Mouse (Mus musculus): ENCODE results near the gene 4930432M17Rik.

DNA sequence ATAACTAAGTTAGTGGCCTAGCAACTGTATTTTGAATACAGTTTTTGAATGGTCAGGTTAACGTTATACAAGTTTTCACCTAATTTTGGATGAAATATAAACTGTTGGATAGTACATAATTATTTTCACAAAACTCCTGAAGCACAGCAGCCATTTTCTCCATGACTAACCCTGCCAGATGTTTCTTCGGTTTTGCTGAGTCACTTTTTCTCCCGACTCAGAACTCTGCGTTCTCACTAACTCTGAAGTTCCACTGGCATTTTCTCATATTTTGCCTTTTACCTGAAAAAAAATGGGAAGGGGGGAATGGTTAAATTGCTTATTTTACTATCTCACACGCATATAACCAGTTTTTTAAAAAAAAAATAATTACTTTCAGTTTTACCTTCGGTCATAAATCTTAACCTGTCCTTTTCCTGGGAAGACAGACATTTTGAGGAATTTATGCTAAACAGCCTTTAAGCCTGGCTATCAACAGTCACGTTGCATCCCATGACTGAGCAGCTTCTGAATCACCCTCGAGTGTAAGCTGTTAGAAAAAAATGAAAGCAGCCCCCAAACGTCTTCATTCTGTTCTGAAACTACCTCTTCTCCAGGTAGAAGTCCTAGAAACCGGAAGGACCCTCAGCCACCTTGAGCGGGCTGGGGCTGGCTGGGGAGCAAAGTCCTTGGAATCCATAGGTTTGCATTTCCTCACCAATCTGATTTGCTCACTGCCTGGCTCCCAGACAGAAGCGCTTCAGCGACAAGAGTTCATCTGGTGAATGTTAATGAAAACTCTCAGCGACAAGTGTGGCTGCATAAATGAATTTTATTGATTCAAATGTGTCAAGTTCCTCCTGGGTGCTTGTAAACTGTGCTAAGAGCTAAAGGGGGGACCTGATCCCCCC lies 50.5 kb downstream of the 4930432M17Rik start:
- TF ChIP-seq USF1 (IDR thresholded peaks at IDR 0.05; ENCODE audit: low read depth): no peak
- TF ChIP-seq CEBPB (IDR thresholded peaks at IDR 0.05; ENCODE audit: insufficient read depth, poor library complexity, severe bottlenecking): no peak
- TF ChIP-seq TCF12 (IDR thresholded peaks at IDR 0.05; ENCODE audit: insufficient read depth, poor library complexity, severe bottlenecking): no peak
